Mouse (Mus musculus) testis, adult 2 months (tissue): Measurements from ENCODE around the gene Sart1.

ENCODE experiments used
- CTCF ChIP-seq: fragments of 200-500 bp; IDR thresholded peaks from 2 replicates; pipeline ENCODE4 v1.5.1; 2012; ENCODE audit warnings: low read depth, mild to moderate bottlenecking, inconsistent platforms, low read length, moderate library complexity; ENCODE audit not compliant: control insufficient read depth, insufficient read depth, insufficient replicate concordance
- POLR2A ChIP-seq: fragments of 200-500 bp; IDR thresholded peaks from 2 replicates; pipeline ENCODE4 v1.6.1; 2012; ENCODE audit warnings: low read depth, mild to moderate bottlenecking, inconsistent platforms, low read length, moderate library complexity; ENCODE audit not compliant: control insufficient read depth

GRCm38 (mm10) chr19:5348064-5348463 is 40.4 kb downstream of the Sart1 start:
- TF ChIP-seq POLR2A = no peak
- no peak for TF ChIP-seq CTCF
